Mouse (Mus musculus) stomach, embryonic 16.5 days (tissue): ENCODE data around the gene Lrrc1. TPM values are rescaled to one million over a fixed set of nuclear protein-coding genes. Genes with fewer than 3 reads are reported as not detected.

Experiments
- ATAC-seq: fragments of 200-750 bp; cut with Nextera tagmentation; 2 replicates; pipeline ENCODE4 v1.8.0; 2017; ENCODE audit warnings: moderate number of reproducible peaks, moderate TSS enrichment; ENCODE audit not compliant: insufficient read depth, low FRiP score
- H3K27ac ChIP-seq: fragments of 300-500 bp; sonication (generic); 2 replicates; pipeline ENCODE4 v1.5.1; 2014; ENCODE audit warnings: low read length
- H3K27me3 ChIP-seq: fragments of 300-500 bp; sonication (generic); 2 replicates; pipeline ENCODE4 v1.6.1; 2014; ENCODE audit warnings: low read length, control low read depth, mixed read lengths; ENCODE audit not compliant: control insufficient read depth, insufficient read depth
- H3K36me3 ChIP-seq: fragments of 300-500 bp; sonication (generic); 2 replicates; pipeline ENCODE4 v1.6.1; 2014; ENCODE audit warnings: low read length; ENCODE audit not compliant: control insufficient read depth, insufficient read depth
- H3K4me1 ChIP-seq: fragments of 300-500 bp; sonication (generic); 2 replicates; pipeline ENCODE4 v1.6.1; 2014; ENCODE audit warnings: low read length, control low read depth, mixed read lengths; ENCODE audit not compliant: control insufficient read depth, insufficient read depth
- H3K4me2 ChIP-seq: fragments of 300-500 bp; sonication (generic); 2 replicates; pipeline ENCODE4 v1.6.1; 2014; ENCODE audit warnings: low read depth, low read length, mixed read lengths
- H3K4me3 ChIP-seq: fragments of 300-500 bp; sonication (generic); replicated peaks from 2 replicates; pipeline ENCODE4 v1.5.1; 2014; ENCODE audit warnings: mild to moderate bottlenecking, low read length
- H3K9ac ChIP-seq: fragments of 300-500 bp; sonication (generic); 2 replicates; pipeline ENCODE4 v1.6.1; 2014; ENCODE audit warnings: low read length
- H3K9me3 ChIP-seq: fragments of 300-500 bp; sonication (generic); replicated peaks from 2 replicates; pipeline ENCODE4 v1.6.1; 2016; ENCODE audit warnings: low read length, control low read depth; ENCODE audit not compliant: control insufficient read depth
- WGBS: fragments of 180-500 bp; shearing (Covaris S2); extraction: QIAGEN DNeasy Blood & Tissue Kit; methylation state at CpG from one replicate; pipeline ENCODE4 v1.1.7; 2014; 5-methylcytosine and 5-hydroxymethylcytosine counted together
- polyA plus RNA-seq: library from polyadenylated mRNA; unstranded; fragments of >200 nt; fragmentation: Nextera tagmentation; extraction: Ambion mirVana; gene quantifications from 2 replicates; pipeline ENCODE4 v1.2.1, GENCODE M21; 2015

Lrrc1 gene
- polyA plus RNA-seq, 1 experiment from 2014 or later, result 17.7 TPM

DNA sequence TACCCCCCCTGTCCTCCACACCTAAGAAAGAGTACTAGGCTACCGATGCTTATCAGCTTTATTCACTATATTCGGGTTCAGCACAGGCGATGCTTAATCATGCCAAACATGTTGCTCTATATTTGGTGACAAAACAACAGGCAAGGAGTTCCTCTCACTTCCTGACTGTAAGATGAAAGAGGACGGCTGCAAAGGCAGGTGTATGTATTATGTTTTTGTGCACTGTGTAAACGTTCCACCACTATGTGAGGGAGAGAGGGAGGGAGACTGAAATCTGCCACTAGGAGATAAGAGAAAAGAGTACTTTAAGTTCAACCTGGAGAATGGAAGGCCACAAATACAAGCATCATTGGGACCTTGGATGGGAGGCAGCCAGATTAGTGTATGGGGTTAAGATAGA lies 77.7 kb downstream of the Lrrc1 start:
- no peak overlapping the region for H3K4me2 ChIP-seq
- 55% methylated on average over 5 of the region's 5 CpGs for WGBS

DNA sequence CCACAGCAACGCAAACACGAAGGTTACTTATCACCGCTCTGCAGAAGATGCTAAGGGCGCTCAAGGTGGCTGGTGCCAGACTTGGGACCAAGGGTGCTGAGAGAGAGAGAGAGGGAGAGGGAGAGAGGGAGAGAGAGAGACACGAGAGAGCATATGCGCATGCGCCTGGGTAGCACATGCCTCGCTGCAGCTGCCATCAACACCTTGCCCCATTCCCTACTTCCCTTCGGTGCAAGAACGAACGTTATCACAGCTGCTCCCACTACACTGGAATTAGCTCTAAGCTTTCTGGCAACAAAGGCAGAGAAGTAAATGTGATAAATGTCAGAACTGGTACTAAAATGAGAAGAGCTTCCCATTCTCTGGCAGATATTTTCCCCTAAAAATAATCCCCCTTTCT lies 79.3 kb downstream of the Lrrc1 start:
- Histone ChIP-seq H3K36me3 (peaks cover 5% of the 10 kb centered on the region; the same call in 1 of the 2 replicates), H3K27me3 (no peaks in the 10 kb centered on the region), H3K4me3 (no peak overlapping the region), H3K9me3 (no peaks in the 10 kb centered on the region), H3K9ac (no peak overlapping the region), H3K4me2 (no peak overlapping the region), H3K4me1 (peaks cover 17% of the 10 kb centered on the region), H3K27ac (peak overlapping the region; percentile 39)
- WGBS, result 68% methylated on average over 11 of the region's 11 CpGs
- ATAC-seq, result no peak

More for the DNA sequence above, 77.7 kb downstream of the Lrrc1 start:
- Histone ChIP-seq H3K27me3 (no peaks in the 10 kb centered on the region), H3K4me1 (peaks cover 17% of the 10 kb centered on the region), H3K9ac (no peak overlapping the region), H3K4me3 (no peak overlapping the region), H3K27ac (no peak overlapping the region), H3K9me3 (no peaks in the 10 kb centered on the region), H3K36me3 (peaks cover 5% of the 10 kb centered on the region; the same call in 1 of the 2 replicates)
- ATAC-seq, result no peak

DNA sequence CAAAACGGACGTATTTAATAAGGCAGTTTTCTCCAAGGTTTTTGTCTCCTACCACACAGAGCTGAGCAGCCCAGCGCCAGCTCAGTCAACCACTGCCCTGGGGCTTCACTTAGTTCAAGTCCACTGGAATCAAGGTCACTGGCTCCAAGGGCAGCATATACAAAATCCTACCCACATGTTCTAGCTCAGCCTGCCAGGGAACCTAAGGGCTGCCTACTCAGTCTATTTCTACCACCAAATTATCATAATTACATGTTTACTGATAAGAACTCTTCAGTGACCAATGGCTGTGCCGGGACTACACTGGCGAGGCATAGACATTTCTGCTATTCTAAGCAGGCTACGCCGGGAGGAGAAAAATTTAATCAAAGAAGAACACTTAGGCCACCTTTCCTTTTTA lies 80.8 kb downstream of the Lrrc1 start:
- Histone ChIP-seq H3K4me1 (peaks cover 17% of the 10 kb centered on the region), H3K4me2 (no peak overlapping the region), H3K27me3 (no peaks in the 10 kb centered on the region), H3K9me3 (no peaks in the 10 kb centered on the region), H3K36me3 (peaks cover 5% of the 10 kb centered on the region; the same call in 1 of the 2 replicates), H3K9ac (no peak overlapping the region), H3K27ac (peak overlapping the region; percentile 40), H3K4me3 (no peak overlapping the region)
- ATAC-seq, result peak; percentile 27; the same call in 1 of the 2 replicates
- WGBS, result 69% methylated on average over 7 of the region's 7 CpGs

DNA sequence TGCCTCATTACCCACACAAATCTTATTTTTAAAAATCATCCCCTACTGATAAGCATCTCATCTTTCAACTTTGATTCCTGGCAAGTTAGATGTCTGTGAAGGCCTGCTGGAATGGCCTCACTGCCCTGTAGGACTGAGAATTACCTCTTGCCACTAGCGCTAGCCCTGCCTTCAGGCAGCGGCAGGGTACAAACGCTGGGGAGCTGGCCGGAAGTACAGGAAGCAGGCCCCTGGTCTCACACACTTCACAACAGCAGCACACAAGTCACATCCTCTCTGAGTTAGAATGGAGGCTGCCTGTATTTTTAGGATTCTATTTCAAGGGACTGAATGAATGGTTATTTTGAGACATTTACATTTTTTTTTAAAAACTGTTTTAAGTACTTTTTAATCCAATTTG lies 81.5 kb downstream of the Lrrc1 start:
- 69% methylated on average over 4 of the region's 4 CpGs for WGBS
- Histone ChIP-seq H3K36me3 (peaks cover under 1% of the 10 kb centered on the region; the same call in 1 of the 2 replicates), H3K9me3 (no peaks in the 10 kb centered on the region), H3K4me2 (no peak overlapping the region), H3K27me3 (no peaks in the 10 kb centered on the region), H3K4me1 (peaks cover 17% of the 10 kb centered on the region), H3K4me3 (no peak overlapping the region), H3K9ac (no peak overlapping the region), H3K27ac (no peak overlapping the region)
- ATAC-seq, result no peak

DNA sequence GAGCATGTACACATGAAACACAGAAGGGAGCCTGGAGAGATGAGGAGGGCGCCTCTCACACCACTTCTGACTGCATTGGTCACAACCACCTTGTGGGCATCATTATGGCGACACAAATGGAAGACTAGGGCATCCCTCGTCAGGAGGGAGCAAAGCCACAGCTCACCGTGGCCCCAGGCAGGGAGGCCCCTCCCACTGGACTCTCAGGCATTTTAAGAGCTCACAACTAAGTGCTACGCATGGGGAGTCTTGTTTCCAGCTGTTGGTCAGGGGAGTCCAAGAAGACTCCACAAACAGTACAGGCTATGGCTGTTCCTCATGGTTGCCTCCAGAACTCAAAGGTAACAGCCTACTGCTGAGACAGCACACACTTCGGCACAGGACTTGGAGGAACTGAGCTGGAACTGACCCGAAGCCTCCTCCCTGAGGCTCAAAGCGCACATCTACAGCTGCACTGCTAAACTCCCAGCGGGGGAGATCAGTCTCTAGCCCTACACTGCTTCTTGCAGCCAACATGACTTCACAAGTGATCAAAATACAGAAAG lies 83.2 kb downstream of the Lrrc1 start:
- no peak for ATAC-seq
- Histone ChIP-seq H3K36me3 (no peaks in the 10 kb centered on the region), H3K27ac (no peak overlapping the region), H3K9ac (no peak overlapping the region), H3K4me2 (no peak overlapping the region), H3K9me3 (no peaks in the 10 kb centered on the region), H3K27me3 (no peaks in the 10 kb centered on the region), H3K4me1 (peaks cover 17% of the 10 kb centered on the region), H3K4me3 (no peak overlapping the region)
- WGBS, result 85% methylated on average over 9 of the region's 9 CpGs

DNA sequence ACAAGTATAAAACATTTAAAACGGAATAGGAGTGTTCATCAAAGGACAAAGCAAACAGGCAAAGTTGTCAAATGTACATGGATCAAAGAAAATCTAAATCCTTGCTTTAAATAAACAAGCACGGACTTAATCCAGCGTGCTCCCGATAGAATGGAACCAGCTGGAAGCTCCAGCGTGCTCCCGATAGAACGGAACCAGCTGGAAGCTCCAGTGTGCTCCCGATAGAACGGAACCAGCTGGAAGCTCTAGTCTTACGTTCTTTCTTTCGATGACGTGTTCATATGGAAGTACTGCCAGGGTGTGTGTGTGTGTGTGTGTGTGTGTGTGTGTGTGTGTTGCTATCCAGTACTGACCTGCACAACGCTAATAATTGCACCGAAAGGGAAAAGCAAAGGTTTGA lies 84.3 kb downstream of the Lrrc1 start:
- Histone ChIP-seq H3K36me3 (no peaks in the 10 kb centered on the region), H3K4me1 (peaks cover 15% of the 10 kb centered on the region), H3K9me3 (no peaks in the 10 kb centered on the region), H3K4me2 (no peak overlapping the region), H3K4me3 (no peak overlapping the region), H3K27ac (no peak overlapping the region), H3K27me3 (no peaks in the 10 kb centered on the region), H3K9ac (no peak overlapping the region)
- WGBS, result 58% methylated on average over 14 of the region's 14 CpGs
- peak; percentile 45; the same call in 1 of the 2 replicates for ATAC-seq

DNA sequence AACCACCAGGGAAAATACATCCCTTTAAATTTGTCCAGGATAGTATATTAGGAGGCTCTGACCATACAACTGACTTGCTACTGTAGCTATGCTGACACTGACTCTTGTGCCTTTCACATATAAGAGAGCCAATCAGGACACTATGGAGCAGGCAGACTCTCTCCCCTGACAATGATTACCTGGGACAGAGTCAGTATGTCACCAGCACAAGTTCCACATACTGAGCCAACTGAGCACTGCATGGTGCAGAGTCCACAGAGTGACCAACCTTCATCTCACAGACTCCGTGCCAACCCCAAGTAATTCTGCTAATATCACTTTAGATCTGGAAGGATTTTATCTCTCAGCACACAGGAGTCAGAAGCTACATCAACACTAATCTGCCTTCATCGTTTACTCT lies 85.3 kb downstream of the Lrrc1 start:
- no peak overlapping the region for H3K27ac ChIP-seq
- H3K36me3 ChIP-seq, result no peaks in the 10 kb centered on the region
- H3K4me2 ChIP-seq, result no peak overlapping the region
- no peaks in the 10 kb centered on the region for H3K9me3 ChIP-seq
- H3K27me3 ChIP-seq, result no peaks in the 10 kb centered on the region
- no peak for ATAC-seq
- H3K4me3 ChIP-seq, result no peak overlapping the region
- H3K9ac ChIP-seq, result no peak overlapping the region
- H3K4me1 ChIP-seq, result peaks cover 5% of the 10 kb centered on the region
- WGBS, result 70% methylated on average over 2 of the region's 2 CpGs

DNA sequence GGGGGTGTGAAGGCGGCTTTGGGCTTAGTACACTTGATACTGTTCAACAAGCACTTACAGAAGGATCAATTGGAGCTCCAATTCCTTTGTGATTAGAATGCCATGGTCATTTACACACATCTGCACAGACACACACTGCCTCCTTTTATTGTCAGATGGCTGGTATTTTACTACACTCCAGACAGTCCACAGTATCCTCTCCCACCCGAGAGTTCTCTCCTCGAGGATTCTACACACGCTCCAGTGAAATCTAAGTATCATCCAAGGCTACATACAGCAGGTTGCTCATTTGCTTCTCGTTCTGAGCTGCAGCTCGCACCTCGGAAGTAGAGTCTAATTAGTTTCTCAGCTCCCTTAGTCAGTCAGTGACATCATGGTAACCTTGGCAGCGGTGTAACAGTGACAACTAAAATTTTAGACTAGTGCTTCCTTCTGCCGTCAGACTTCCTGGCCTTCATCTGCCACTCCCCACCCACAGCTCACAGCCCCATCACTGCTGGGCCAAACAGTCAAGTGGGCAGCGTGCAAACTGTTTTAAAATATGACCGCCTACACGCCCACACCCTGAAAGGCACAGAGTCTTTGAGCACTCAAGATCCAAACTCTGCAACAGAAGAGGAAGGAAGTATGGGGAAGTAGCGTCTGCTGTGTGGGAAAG lies 88.4 kb downstream of the Lrrc1 start:
- no peak for ATAC-seq
- H3K27ac ChIP-seq, result no peak overlapping the region

DNA sequence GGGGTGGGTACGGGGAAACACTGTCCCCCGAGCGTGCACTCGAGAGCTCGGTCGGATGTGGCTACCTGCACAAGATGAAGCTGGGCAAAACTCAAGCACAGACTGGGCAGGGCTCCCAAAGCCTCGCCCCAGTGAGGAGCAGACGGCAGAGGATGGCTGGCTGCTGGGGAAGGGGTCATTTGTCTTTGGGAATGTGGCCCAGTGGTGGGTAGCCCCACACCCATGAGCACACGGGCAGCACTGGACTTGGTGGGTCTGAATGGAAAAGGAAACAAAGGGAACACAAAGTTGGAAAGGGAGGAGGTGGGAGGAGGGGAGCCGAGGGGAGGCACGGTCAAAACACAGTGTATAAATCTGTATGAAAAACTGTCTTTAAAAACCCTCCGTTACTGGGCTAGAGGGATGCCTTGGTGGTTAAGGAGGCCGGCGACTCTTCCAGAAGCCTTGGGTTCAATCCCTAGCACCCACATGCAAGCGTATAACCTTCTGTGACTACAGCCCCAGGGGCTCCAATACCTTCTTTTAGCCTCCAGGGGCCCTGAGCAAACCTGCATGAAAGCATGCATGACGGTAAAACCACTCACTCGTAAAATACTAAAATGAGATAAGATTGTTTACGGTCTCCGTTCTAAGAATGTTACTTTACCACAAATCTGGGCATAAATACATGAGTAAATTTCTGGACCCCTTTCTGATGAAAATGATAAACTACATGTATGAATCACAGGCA lies 89.1 kb downstream of the Lrrc1 start:
- Histone ChIP-seq H3K27ac (no peak overlapping the region), H3K36me3 (0 out of 2 replicates have a peak, but pooled peaks cover 3% of the 10 kb centered on the region), H3K9me3 (no peaks in the 10 kb centered on the region), H3K4me2 (no peak overlapping the region), H3K9ac (no peak overlapping the region), H3K4me1 (no peaks in the 10 kb centered on the region), H3K27me3 (no peaks in the 10 kb centered on the region), H3K4me3 (no peak overlapping the region)
- ATAC-seq, result no peak
- WGBS, result 80% methylated on average over 19 of the region's 19 CpGs

More for the DNA sequence above, 88.4 kb downstream of the Lrrc1 start:
- no peaks in the 10 kb centered on the region for H3K27me3 ChIP-seq
- no peak overlapping the region for H3K9ac ChIP-seq
- 0 out of 2 replicates have a peak, but pooled peaks cover 3% of the 10 kb centered on the region for H3K36me3 ChIP-seq
- H3K4me1 ChIP-seq, result no peaks in the 10 kb centered on the region
- WGBS, result 72% methylated on average over 13 of the region's 13 CpGs
- no peak overlapping the region for H3K4me3 ChIP-seq
- no peak overlapping the region for H3K4me2 ChIP-seq
- no peaks in the 10 kb centered on the region for H3K9me3 ChIP-seq
